Mouse (Mus musculus): ENCODE measurements around the gene Wdr20rt. TPM values are rescaled to one million over a fixed set of nuclear protein-coding genes. Genes with fewer than 3 reads are reported as not detected.

The Wdr20rt gene
- polyA plus RNA-seq (2014; fragmentation: Nextera tagmentation; extraction: Ambion mirVana): not detected in 2 replicates

- Histone ChIP-seq H3K4me3 (ENCODE audit: low read length) (no peak within 1 kb of the TSS), H3K9me3 (ENCODE audit: control insufficient read depth, low read length) (peaks cover 4% of the 10 kb centered on the region; the same call in 1 of the 2 replicates), H3K4me1 (ENCODE audit: control insufficient read depth, insufficient read depth, low read length) (no peaks in the 10 kb centered on the region), H3K27me3 (ENCODE audit: control insufficient read depth, insufficient read depth, low read length) (no peaks in the 10 kb centered on the region), H3K27ac (ENCODE audit: low read depth, low read length) (no peak within 1 kb of the TSS), H3K4me2 (replicated peaks; ENCODE audit: low read depth, low read length) (no peak within 1 kb of the TSS), H3K9ac (ENCODE audit: low read depth, low read length) (no peak within 1 kb of the TSS), H3K36me3 (ENCODE audit: control insufficient read depth, insufficient read depth, low read length) (no peaks in the 10 kb centered on the region)
- 93% methylated on average over 22 of the region's 22 CpGs for WGBS
- no peak for ATAC-seq (ENCODE audit: low FRiP score, low TSS enrichment)
These were observed at the start of gene Wdr20rt for GRCm38 (mm10) chr12:65225467-65225945. Gene Wdr20rt, plus strand, starts transcription at chr12:65225517.

GRCm38 (mm10) chr12:65187365-65187764 is 38.0 kb upstream of the Wdr20rt start:
- H3K4me1 ChIP-seq (ENCODE audit: control insufficient read depth, insufficient read depth, low read length): no peaks in the 10 kb centered on the region
- WGBS: 61% methylated on average over 3 of the region's 3 CpGs

GRCm38 (mm10) chr12:65189213-65189612 is 36.1 kb upstream of the Wdr20rt start:
- Histone ChIP-seq H3K4me2 (replicated peaks; ENCODE audit: low read depth, low read length) (no peak overlapping the region), H3K9ac (ENCODE audit: low read depth, low read length) (no peak overlapping the region), H3K4me3 (ENCODE audit: low read length) (no peak overlapping the region), H3K4me1 (ENCODE audit: control insufficient read depth, insufficient read depth, low read length) (no peaks in the 10 kb centered on the region), H3K36me3 (ENCODE audit: control insufficient read depth, insufficient read depth, low read length) (no peaks in the 10 kb centered on the region), H3K27ac (ENCODE audit: low read depth, low read length) (no peak overlapping the region), H3K27me3 (ENCODE audit: control insufficient read depth, insufficient read depth, low read length) (no peaks in the 10 kb centered on the region), H3K9me3 (ENCODE audit: control insufficient read depth, low read length) (no peaks in the 10 kb centered on the region)
- ATAC-seq (ENCODE audit: low FRiP score, low TSS enrichment): no peak
- WGBS: 78% methylated on average over 2 of the region's 2 CpGs

More at GRCm38 (mm10) chr12:65187365-65187764, 38.0 kb upstream of the Wdr20rt start:
- H3K4me3 ChIP-seq (ENCODE audit: low read length): no peak overlapping the region
- H3K9me3 ChIP-seq (ENCODE audit: control insufficient read depth, low read length): no peaks in the 10 kb centered on the region
- no peak overlapping the region for H3K27ac ChIP-seq (ENCODE audit: low read depth, low read length)
- H3K27me3 ChIP-seq (ENCODE audit: control insufficient read depth, insufficient read depth, low read length): no peaks in the 10 kb centered on the region
- H3K9ac ChIP-seq (ENCODE audit: low read depth, low read length): no peak overlapping the region
- no peak overlapping the region for H3K4me2 ChIP-seq (replicated peaks; ENCODE audit: low read depth, low read length)
- H3K36me3 ChIP-seq (ENCODE audit: control insufficient read depth, insufficient read depth, low read length): no peaks in the 10 kb centered on the region
- no peak for ATAC-seq (ENCODE audit: low FRiP score, low TSS enrichment)

- Histone ChIP-seq H3K27me3 (ENCODE audit: control insufficient read depth, insufficient read depth, low read length) (no peaks in the 10 kb centered on the region), H3K4me2 (replicated peaks; ENCODE audit: low read depth, low read length) (no peak overlapping the region), H3K27ac (ENCODE audit: low read depth, low read length) (no peak overlapping the region), H3K9ac (ENCODE audit: low read depth, low read length) (no peak overlapping the region), H3K9me3 (ENCODE audit: control insufficient read depth, low read length) (no peaks in the 10 kb centered on the region), H3K36me3 (ENCODE audit: control insufficient read depth, insufficient read depth, low read length) (no peaks in the 10 kb centered on the region), H3K4me1 (ENCODE audit: control insufficient read depth, insufficient read depth, low read length) (no peaks in the 10 kb centered on the region), H3K4me3 (ENCODE audit: low read length) (no peak overlapping the region)
- WGBS: 60% methylated on average over 5 of the region's 5 CpGs
- no peak for ATAC-seq (ENCODE audit: low FRiP score, low TSS enrichment)
These were observed 31.2 kb upstream of the Wdr20rt start for GRCm38 (mm10) chr12:65194003-65194530.

GRCm38 (mm10) chr12:65201812-65202211 is 23.5 kb upstream of the Wdr20rt start:
- Histone ChIP-seq H3K27ac (ENCODE audit: low read depth, low read length) (no peak overlapping the region), H3K4me1 (ENCODE audit: control insufficient read depth, insufficient read depth, low read length) (no peaks in the 10 kb centered on the region), H3K27me3 (ENCODE audit: control insufficient read depth, insufficient read depth, low read length) (no peaks in the 10 kb centered on the region), H3K4me2 (replicated peaks; ENCODE audit: low read depth, low read length) (no peak overlapping the region), H3K9ac (ENCODE audit: low read depth, low read length) (no peak overlapping the region), H3K4me3 (ENCODE audit: low read length) (no peak overlapping the region), H3K36me3 (ENCODE audit: control insufficient read depth, insufficient read depth, low read length) (no peaks in the 10 kb centered on the region), H3K9me3 (ENCODE audit: control insufficient read depth, low read length) (no peaks in the 10 kb centered on the region)
- WGBS: 97% methylated on average over 2 of the region's 2 CpGs
- ATAC-seq (ENCODE audit: low FRiP score, low TSS enrichment): no peak

GRCm38 (mm10) chr12:65206431-65206830 is 18.9 kb upstream of the Wdr20rt start:
- no peak for ATAC-seq (ENCODE audit: low FRiP score, low TSS enrichment)
- Histone ChIP-seq H3K27ac (ENCODE audit: low read depth, low read length) (no peak overlapping the region), H3K4me3 (ENCODE audit: low read length) (no peak overlapping the region), H3K9ac (ENCODE audit: low read depth, low read length) (no peak overlapping the region), H3K4me2 (replicated peaks; ENCODE audit: low read depth, low read length) (no peak overlapping the region), H3K27me3 (ENCODE audit: control insufficient read depth, insufficient read depth, low read length) (no peaks in the 10 kb centered on the region), H3K36me3 (ENCODE audit: control insufficient read depth, insufficient read depth, low read length) (no peaks in the 10 kb centered on the region), H3K9me3 (ENCODE audit: control insufficient read depth, low read length) (no peaks in the 10 kb centered on the region; the same call in 1 of the 2 replicates), H3K4me1 (ENCODE audit: control insufficient read depth, insufficient read depth, low read length) (no peaks in the 10 kb centered on the region)
- WGBS: 59% methylated on average over 1 of the region's 1 CpGs

GRCm38 (mm10) chr12:65216404-65216840 is 8.9 kb upstream of the Wdr20rt start:
- ATAC-seq (ENCODE audit: low FRiP score, low TSS enrichment): no peak
- Histone ChIP-seq H3K4me2 (replicated peaks; ENCODE audit: low read depth, low read length) (no peak overlapping the region), H3K4me1 (ENCODE audit: control insufficient read depth, insufficient read depth, low read length) (no peaks in the 10 kb centered on the region), H3K4me3 (ENCODE audit: low read length) (no peak overlapping the region), H3K27me3 (ENCODE audit: control insufficient read depth, insufficient read depth, low read length) (no peaks in the 10 kb centered on the region), H3K9me3 (ENCODE audit: control insufficient read depth, low read length) (no peaks in the 10 kb centered on the region), H3K36me3 (ENCODE audit: control insufficient read depth, insufficient read depth, low read length) (no peaks in the 10 kb centered on the region), H3K9ac (ENCODE audit: low read depth, low read length) (no peak overlapping the region), H3K27ac (ENCODE audit: low read depth, low read length) (no peak overlapping the region)
- 67% methylated on average over 6 of the region's 6 CpGs for WGBS

GRCm38 (mm10) chr12:65228628-65229027 is 3.3 kb downstream of the Wdr20rt start:
- 85% methylated on average over 6 of the region's 6 CpGs for WGBS
- no peaks in the 10 kb centered on the region for H3K27me3 ChIP-seq (ENCODE audit: control insufficient read depth, insufficient read depth, low read length)
- H3K4me2 ChIP-seq (replicated peaks; ENCODE audit: low read depth, low read length): no peak overlapping the region
- no peak for ATAC-seq (ENCODE audit: low FRiP score, low TSS enrichment)
- no peak overlapping the region for H3K9ac ChIP-seq (ENCODE audit: low read depth, low read length)
- H3K4me3 ChIP-seq (ENCODE audit: low read length): no peak overlapping the region
- no peaks in the 10 kb centered on the region for H3K36me3 ChIP-seq (ENCODE audit: control insufficient read depth, insufficient read depth, low read length)
- H3K4me1 ChIP-seq (ENCODE audit: control insufficient read depth, insufficient read depth, low read length): no peaks in the 10 kb centered on the region
- H3K9me3 ChIP-seq (ENCODE audit: control insufficient read depth, low read length): peaks cover 4% of the 10 kb centered on the region; the same call in 1 of the 2 replicates
- no peak overlapping the region for H3K27ac ChIP-seq (ENCODE audit: low read depth, low read length)

GRCm38 (mm10) chr12:65229041-65229440 is 3.7 kb downstream of the Wdr20rt start:
- no peak for ATAC-seq (ENCODE audit: low FRiP score, low TSS enrichment)
- Histone ChIP-seq H3K27ac (ENCODE audit: low read depth, low read length) (no peak overlapping the region), H3K4me2 (replicated peaks; ENCODE audit: low read depth, low read length) (no peak overlapping the region), H3K9ac (ENCODE audit: low read depth, low read length) (no peak overlapping the region), H3K36me3 (ENCODE audit: control insufficient read depth, insufficient read depth, low read length) (no peaks in the 10 kb centered on the region), H3K4me1 (ENCODE audit: control insufficient read depth, insufficient read depth, low read length) (no peaks in the 10 kb centered on the region), H3K4me3 (ENCODE audit: low read length) (no peak overlapping the region), H3K27me3 (ENCODE audit: control insufficient read depth, insufficient read depth, low read length) (no peaks in the 10 kb centered on the region), H3K9me3 (ENCODE audit: control insufficient read depth, low read length) (peaks cover 4% of the 10 kb centered on the region; the same call in 1 of the 2 replicates)
